Mouse (Mus musculus): ENCODE results near the gene Katnb1. TPM values are rescaled to one million over a fixed set of nuclear protein-coding genes. Genes with fewer than 3 reads are reported as not detected.

The Katnb1 gene
- total RNA-seq (2015): 3.7 and 6.7 TPM in 2 replicates
- 15.6 and 21.8 TPM in 2 replicates for total RNA-seq (2017)

DNA sequence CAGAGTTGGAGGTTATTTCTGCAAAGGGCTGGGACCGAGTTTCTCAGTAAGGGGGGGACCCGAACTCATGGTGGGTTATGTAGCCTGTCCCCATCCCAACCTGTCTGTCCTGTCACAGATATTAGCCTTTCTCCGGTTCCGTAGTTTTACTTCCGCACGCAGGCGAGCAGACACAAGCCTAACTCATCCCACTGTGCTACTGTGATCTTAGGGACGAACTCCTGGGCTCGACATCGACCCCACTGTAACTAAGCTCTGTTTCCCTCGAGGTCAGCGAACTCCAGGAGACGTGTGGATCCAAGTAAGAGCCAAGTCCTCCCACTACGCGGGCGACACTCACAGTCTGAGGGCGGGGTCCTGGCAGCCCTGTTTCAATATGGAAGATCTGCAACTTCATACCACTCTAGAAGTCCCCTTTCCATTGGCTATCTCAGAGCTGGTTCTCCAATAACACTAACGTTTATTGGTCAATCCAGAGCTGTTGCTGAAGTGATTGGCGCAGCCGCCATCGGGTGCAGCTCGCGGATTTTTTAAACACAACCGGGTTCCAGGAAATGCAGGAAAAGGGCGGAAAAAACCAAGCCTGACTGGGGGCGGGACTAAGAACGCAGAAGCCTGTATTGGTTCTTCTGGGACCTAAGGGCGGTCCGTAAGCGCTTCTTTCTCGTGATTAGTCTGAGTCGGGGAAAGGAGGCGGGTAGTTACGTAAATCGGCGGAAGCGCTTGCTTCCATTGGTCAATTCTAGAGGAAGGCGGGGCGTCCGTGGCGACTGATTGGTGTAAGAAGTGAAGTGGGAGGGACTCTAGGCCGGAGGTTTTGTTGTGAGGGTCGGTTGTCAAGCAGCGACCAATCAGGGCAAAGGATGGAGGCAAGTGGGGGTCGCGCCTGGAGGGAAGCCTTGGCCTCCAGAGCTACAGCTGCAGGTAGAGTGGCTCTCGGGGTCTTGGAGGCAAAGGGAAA, at the start of gene Katnb1:
Katnb1 (plus strand) TSS at position 806 of the 961 bp plus-strand sequence.
- ATAC-seq (ENCODE audit: poor library complexity, severe bottlenecking): peak; percentile 84

DNA sequence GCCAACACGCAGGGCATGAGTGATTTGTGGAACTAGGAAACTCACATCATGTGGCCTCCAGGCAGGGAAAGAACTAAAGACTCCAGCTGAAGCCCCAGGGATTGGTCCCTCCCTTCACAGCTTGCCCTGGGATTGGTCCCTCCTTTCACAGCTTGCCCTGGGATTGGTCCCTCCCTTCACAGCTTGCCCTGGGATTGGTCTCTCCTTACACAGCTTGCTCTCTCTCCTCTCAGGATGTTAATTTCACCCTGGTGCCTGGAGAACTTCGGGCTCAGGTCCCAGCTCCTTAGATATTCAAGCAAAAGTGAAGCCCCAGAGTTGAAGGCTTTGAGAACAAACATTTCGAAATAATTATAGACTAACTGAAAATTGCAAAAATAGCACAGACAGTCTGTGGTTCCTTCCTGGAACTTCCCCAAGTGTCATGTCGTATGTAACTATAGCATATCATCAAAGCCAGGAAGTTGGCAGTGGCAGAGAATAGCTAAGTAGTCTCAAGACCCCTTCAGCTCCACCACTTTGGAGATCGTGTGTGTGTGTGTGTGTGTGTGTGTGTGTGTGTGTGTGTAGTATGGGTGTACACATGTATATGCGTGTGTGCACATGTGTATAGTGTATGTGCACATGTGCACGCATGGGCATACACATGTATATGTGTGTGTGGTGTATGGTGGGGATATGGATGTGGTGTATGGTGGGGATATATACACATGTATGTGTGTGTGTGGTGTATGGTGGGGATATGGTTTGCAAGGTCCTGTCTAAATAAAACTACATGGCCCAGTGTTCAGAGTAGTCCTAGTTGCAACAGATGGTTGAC, 43.7 kb upstream of the Katnb1 start:
- peak; percentile 92 for ATAC-seq (ENCODE audit: poor library complexity, severe bottlenecking)

DNA sequence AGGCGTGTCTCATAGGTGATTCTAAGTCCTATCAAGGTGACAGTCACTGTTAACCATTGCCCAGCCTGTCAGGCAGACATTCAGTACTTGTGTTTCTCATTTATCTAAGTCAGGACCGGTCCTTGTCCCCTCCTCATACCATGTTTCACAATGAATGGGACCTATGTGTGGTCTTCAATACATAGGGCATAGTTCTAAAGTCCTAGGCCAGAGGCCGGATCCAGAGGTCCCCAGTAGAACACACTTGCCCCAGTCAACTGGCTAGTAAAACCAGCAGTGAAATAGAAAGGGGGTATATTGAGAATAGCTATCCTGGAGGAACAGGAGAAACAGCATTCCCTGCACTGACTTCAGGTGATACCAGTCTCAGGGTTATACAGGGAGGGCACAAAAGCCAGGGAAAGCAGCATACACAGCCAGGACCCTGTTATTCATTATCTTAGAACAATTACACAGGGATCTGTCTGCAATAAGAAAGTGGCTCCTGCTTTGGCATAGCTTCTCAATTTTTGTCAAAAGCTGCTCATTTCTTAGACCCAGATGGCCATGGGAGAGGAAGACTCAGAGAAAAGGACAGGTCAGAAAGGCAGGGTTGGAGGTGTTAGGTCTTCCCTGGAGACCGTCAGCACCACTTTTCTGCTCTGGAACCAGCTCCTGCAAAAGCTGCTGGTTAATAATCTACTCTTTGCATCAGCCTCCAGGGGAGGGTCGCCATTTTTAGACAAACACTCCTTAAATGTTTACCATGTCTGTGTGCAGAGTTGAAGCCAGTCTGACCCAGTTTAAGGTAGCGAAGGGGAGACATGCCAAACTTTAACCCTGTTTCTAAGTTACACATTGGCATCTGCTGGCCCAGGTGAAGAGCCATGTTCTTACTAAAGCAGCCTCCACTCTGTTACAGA, 38.9 kb upstream of the Katnb1 start:
- ATAC-seq (ENCODE audit: poor library complexity, severe bottlenecking): no peak

DNA sequence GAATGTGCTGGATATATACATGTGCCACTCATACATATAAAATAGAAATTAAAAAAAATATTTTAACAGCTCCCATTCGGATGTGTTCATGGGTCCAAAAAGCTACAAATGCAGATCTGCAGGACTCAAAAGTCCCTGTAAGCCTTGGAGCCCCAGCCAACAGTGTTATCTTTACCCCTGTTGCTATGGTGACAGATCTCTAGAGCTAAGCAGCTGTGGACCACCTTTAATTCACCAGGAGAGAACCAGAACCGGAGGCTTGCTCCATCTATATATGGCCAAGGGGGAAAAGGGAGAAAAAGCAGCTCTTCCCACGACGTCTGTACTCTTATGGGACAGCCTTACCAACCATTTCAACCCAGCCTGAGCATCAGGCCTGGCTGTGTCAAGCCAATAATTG, 36.2 kb upstream of the Katnb1 start:
- ATAC-seq (ENCODE audit: poor library complexity, severe bottlenecking): no peak

DNA sequence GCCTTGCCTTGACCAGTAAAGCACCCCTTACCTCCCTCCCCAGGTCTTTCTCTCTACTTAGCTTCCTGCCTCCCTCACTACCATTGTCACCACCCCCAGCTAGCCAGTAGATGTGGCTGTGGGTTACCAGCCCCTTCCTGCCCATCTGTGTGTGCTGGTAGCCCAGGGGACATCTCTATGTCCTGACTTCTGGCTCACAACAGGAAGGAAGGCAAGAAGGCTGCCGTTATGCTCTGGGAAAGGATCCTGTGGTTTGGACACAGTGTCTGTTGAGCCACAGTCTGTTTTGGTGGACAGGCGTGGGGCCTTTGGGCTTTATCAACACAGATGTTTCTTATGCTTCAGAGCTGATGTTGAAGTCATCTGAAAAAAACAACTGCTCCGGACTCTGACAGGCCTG, 34.0 kb upstream of the Katnb1 start:
- peak; percentile 55 for ATAC-seq (ENCODE audit: poor library complexity, severe bottlenecking)

DNA sequence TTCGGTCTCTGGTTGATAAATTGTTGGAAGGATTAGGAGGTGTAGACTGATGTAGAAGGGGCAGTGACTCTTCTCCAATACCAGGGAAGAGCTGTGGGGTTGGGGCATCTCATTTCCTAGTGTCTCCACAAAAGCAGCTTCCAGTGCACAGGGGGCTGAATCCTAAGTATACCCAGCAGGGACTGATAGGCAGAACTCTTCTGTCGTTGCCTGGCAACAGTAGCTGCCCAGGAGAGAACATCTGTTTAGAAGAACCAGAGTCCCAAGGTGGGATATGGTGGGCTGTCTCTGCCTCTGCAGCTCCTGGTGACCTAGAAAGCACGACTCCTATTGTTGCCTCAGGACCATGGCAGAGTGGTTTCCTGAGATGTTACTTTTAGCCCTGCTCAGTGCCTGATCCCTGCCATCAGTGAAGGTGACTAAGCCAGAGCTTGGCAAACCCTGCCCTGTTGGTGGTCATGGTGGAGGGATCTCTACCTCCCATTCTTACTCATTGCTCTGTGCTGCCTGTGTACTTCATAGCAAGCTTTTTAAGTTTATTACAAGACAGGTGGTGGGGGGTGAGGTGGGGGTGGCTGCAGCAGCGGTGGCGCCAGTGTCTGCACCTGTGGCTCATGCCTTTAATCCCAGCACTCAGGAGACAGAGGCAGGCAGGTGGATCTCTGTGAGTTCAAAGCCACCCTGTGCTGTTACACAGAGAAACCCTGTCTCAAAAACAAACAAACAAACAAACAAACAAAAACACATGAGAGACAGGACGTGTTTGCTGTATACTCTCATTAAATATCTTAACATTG, 32.9 kb upstream of the Katnb1 start:
- no peak for ATAC-seq (ENCODE audit: poor library complexity, severe bottlenecking)

DNA sequence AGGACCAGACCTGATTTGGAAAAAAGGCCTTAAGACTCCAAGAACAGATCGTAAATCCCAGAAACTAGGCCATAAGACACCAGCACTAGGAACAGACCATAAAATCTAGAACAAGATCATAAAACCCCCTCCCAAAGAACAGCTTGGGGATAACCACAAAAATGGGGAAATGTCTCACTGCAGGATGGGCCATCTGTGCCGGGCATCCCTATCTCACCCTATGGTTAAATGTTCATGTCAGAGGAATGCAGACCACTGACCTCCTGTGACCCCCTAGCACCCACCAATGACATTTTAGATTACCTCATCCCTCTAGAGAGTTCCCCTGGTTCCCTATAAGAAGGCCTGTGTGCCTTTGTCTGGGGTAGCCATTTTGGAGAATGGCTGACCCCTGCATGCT, 31.4 kb upstream of the Katnb1 start:
- ATAC-seq (ENCODE audit: poor library complexity, severe bottlenecking): no peak

DNA sequence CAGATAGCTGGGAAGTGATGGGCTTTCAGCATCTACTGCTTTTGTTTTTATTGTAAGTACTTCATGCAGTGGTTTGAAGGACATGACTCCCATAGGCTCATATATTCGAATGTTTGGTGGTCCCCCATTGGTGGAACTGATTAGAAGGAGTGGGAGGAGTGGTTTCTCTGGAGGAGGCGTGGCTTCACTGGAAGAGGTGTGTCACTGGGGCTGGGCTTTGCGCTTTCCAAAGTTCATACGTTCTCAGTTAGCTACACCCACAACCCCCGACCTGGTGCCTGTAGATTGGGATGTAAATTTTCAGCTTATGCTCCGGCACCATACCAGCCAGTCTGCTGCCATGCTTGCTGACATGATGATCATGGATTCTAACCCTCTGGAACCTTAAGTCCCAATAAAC, 26.5 kb upstream of the Katnb1 start:
- no peak for ATAC-seq (ENCODE audit: poor library complexity, severe bottlenecking)

DNA sequence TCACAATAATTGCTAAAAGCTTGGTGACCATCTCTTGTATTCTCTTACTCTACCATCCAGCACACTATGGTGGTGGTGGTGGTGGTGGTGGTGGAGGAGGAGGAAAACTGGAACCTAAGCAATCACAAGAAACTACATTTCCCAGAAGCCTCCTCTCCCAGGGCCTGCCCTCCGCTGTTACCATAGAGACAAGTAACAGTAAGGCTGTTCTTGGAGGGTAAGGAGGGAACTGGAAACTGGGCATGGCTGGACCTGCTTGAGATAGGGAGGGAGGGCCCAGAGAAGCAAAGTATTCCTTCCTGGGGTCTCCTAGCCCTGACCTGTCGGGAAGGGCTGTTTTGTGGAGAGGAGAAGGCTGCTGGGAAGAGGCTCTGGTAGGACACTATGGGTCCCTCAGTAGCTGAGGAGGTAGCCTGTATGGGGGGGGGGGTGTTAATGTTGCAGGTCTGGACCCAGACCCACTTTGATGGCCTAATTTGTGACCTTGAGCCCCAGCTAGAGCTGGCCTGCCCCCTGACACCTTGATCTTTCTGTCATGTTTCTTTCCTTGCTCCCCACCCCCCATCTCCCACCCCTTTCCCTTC, 26.0 kb upstream of the Katnb1 start, which contains the start of gene Drc7:
Drc7 (plus strand) TSS at position 177 of the 584 bp plus-strand sequence.
- ATAC-seq (ENCODE audit: poor library complexity, severe bottlenecking): peak; percentile 83

DNA sequence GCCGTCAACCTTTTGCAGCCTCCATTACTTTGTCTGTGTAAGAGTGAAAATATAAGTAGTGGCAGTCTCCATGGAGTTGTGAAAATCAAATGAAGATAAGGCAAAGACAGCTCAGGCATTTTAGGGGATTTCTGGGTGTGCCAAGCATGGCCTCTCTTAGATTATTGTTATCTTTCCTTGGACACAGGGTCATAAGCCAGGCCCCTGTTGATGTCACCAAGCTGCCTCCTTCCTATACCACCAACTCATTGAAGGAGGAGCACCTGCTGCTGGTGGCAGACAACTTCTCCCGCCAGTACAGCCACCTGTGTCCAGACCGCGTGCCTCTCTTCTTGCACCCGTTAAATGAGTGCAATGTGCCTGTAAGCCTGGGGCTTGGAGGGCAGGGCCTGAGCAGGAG, 24.6 kb upstream of the Katnb1 start:
- no peak for ATAC-seq (ENCODE audit: poor library complexity, severe bottlenecking)

DNA sequence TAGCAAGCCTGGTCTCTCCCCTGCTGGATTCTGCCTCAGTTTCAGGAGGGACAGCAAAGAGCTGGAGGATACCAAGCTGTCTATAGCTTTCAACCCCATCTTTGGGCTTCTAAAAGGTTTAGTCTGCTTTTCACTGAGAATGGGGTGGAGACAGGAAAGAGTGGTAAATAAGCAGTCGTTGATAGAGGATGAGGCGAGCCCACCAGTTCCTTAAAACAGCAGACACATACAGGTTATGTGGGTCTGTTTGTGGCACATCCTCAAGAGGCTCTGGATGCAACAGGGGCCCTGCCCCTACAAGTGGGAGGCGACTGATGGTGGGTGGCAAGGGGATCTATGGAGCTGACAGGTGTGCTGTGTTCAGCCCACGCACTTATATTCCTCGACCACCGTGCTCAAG, 22.3 kb upstream of the Katnb1 start:
- ATAC-seq (ENCODE audit: poor library complexity, severe bottlenecking): peak; percentile 48; the same call in 1 of the 2 replicates

DNA sequence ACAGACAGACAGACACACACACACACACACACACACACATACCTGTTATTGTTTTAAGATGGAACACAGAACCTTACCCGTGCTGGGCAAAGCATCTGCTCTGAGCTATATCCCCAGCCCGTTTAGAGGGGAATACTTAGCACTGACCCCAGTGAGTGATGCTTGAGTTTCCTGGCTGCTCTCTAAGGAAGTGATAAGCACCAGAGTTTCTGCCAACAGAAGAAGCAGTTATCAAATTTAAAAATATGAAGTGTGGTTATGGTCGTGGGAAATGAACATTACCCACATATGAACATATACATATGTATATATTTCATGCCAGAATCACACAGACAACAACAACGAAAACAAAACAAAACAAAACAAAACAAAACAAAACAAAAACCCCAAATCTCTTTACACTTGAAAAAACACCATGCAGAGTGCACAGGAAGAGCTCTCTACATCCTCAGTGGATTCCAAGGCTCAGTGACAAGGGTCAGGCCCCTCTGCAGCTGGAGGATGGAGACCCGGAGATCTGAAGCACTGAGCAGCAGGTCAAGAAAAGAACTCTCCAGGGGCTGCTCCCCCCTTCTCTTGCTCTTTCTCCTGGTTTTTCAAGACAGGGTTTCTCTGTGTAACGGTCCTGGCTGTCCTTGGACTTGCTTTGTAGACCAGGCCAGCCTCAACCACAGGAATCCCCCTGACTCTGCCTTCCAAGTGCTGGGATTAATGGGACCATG, 21.0 kb upstream of the Katnb1 start:
- ATAC-seq (ENCODE audit: poor library complexity, severe bottlenecking): no peak

DNA sequence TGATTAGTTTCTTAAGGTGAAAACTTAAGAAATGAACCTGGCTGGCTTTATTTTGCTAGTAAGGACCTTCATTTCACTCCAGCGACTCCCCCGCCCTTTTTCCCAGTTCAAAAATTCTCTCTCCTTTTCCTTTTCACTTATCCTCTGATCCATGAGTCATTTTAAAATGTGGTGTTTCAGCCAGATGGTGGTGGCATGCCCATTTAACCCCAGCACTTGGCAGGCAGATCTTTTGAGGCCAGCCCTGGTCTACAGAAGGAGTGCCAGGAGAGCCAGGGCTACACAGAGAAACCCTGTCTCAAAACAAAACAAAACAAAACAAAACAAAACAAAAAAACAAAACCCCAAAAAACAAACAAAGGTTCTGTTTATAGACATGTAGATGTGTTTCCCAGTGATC, 16.5 kb upstream of the Katnb1 start:
- ATAC-seq (ENCODE audit: poor library complexity, severe bottlenecking): no peak

DNA sequence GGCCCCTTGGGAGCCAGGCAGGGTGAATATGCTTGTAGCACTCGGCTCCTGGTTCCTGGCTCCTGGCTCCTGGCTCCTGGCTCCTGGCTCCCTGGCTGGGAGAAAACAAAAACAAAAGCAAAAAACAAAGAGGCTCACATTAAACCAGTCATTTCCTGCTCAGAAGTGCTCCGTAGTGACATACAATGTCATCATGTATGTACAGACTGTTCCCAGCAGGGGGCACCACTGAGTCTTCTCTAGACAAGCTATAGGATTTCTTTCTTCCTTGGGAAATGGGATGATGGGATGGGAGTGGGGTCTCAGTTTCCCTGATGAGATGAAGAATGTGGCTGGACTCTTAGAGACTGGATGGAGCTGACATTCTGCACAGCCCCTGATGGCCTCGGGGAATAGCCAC, 13.4 kb upstream of the Katnb1 start:
- ATAC-seq (ENCODE audit: poor library complexity, severe bottlenecking): peak; percentile 86

DNA sequence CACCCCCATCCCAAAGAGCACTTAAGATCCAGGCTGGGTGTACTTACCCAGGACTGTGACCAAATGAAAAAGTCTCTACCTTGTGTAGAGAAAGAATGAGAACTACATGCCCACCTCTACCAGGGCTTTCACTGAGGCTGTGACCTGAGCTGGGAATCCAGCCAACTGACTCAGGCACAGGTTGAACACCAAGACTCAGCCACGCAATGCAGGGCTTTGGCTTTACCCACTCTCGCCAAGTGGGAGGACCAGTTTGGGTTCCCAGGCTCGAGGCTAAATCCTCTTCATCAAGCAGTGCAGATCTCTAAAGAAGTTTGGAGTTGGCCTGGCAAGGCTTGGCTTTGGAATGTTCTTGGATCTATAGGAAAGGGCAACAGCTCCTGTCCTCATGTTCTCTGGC, 5.5 kb upstream of the Katnb1 start:
- ATAC-seq (ENCODE audit: poor library complexity, severe bottlenecking): no peak

DNA sequence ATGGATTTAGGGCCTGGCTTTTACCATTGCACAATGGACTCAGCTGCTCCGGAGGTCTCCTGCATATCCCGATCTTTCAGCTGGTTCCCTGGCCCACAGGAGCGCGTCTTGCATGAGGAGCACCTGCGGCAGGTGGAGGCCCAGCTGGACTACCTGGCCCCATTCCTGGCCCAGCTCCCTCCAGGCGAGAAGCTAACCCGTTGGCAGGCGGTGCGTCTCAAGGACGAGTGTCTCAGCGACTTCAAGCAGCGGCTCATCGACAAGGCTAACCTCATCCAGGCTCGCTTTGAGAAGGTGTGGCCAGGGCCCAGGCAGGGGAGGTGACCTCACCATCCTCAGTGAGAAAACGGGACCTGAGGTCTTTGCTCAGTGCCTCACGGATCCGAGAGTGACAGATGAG, 4.8 kb upstream of the Katnb1 start:
- no peak for ATAC-seq (ENCODE audit: poor library complexity, severe bottlenecking)

DNA sequence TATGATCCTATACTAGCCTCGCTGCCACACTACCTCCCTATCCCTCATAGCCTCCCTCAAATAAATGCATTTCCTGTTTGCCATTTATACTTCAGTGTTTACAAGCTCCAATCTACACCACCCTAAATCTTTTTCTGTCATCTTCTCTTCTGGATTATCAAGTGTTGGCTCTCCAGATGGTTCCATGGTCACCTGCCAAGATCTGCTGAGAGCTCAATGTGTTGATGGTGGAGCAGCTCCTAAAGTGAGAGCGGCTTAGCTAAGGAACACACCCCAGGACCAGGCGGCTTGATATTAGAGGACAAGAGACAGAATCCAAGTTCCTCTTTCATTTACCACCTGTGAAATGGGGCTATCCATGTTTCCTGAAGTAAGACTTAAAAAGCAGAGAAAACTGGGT, 2.9 kb upstream of the Katnb1 start:
- no peak for ATAC-seq (ENCODE audit: poor library complexity, severe bottlenecking)

DNA sequence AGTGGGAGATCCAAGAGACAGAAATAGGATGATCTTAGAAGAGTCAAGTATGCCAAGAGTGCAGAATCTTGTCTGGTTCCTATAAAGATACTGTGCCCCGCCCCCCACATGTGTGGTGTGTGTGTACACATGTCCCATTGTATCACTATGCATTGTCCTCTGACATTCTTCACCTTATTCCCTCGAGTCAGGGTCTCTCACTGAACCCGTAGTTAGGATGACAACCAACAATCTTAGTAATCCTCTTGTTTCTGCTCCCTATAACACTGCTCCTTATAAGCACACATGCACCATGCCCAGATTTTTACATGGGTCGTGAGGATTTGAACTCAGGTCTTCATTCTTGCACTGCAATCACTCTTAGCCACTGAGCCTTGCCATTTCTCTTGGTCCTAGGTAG, 1.7 kb upstream of the Katnb1 start:
- no peak for ATAC-seq (ENCODE audit: poor library complexity, severe bottlenecking)

DNA sequence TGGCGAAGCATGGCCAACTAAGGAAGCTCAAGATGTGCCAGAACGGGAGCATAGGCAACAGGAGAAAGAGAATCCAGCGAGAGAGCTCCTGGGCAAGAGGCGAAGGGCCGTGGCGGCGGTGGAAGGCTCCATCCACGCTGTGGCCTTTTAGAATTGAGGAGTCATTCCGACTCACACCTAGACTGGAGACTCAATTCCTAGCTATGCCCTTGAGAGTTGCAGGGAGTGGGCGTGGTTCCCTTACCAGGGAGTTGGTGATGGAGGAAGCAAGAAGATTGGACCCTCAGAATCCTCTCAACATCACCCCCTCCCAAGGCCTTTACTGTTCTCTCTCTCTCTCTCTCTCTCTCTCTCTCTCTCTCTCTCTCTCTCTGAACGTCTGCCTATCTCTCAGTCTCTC, 664 bp downstream of the Katnb1 start:
- no peak for ATAC-seq (ENCODE audit: poor library complexity, severe bottlenecking)
